Mouse (Mus musculus): Measurements from ENCODE around the gene Fgfr2. TPM values are rescaled to one million over a fixed set of nuclear protein-coding genes. Genes with fewer than 3 reads are reported as not detected.

Gene Fgfr2
- polyA plus RNA-seq, 1 experiment from 2014 or later, result 24.1 TPM

DNA sequence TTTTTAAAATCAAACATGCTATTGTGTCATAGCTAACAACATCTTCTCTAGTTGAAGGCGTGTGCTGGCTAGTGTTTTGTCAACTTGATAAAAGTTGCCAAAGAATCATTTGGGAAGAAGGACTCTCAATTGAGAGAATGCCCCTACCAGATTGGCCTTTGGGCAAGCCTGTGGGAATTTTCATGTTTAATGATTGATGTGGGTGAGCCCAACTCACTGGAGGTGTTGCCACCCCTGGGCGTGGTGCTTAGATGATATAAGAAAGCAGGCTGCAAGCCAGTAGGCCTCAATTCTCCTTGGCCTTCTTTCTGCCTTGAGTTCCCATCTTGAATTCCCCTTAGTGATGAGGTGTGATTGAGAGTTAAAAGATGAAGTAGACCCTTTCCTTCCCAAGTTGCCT, 145.2 kb downstream of the Fgfr2 start:
- WGBS, result 94% methylated on average over 2 of the region's 2 CpGs
- ATAC-seq, result no peak
- H3K9me3 ChIP-seq (ENCODE audit: control insufficient read depth, low read length), result no peaks in the 10 kb centered on the region
- no peak overlapping the region for H3K9ac ChIP-seq (ENCODE audit: low read depth, low read length)
- no peak overlapping the region for H3K4me3 ChIP-seq (ENCODE audit: low read length)
- no peak overlapping the region for H3K27ac ChIP-seq (ENCODE audit: low read depth, low read length)
- peaks cover 6% of the 10 kb centered on the region; the same call in 1 of the 2 replicates for H3K36me3 ChIP-seq (ENCODE audit: control insufficient read depth, insufficient read depth, low read length)
- H3K27me3 ChIP-seq (replicated peaks; ENCODE audit: control insufficient read depth, insufficient read depth, low read length), result no peaks in the 10 kb centered on the region
- H3K4me2 ChIP-seq (ENCODE audit: low read length), result no peak overlapping the region
- H3K4me1 ChIP-seq (ENCODE audit: control insufficient read depth, insufficient read depth, low read depth, low read length), result no peaks in the 10 kb centered on the region

DNA sequence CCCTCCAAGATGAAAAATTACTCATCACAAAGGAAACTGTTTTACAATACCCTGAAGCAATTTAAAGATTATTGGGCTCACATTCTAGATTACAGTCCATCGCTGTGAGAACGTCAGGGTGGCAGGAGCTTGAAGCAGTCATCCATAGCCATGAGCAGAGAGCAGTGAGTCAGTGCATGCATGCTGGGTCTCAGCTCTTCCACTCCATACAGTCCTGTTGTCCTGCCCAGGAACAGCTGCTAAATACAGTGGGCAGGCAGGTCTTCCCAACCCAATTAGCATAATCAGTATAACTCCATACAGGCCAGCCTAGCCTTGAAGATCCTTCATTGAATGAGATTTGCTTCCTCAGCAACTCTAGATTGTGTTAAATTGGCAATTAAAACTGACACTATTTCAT, 147.1 kb downstream of the Fgfr2 start:
- Histone ChIP-seq H3K9ac (ENCODE audit: low read depth, low read length) (no peak overlapping the region), H3K9me3 (ENCODE audit: control insufficient read depth, low read length) (no peaks in the 10 kb centered on the region), H3K4me3 (ENCODE audit: low read length) (no peak overlapping the region), H3K27me3 (replicated peaks; ENCODE audit: control insufficient read depth, insufficient read depth, low read length) (no peaks in the 10 kb centered on the region), H3K4me1 (ENCODE audit: control insufficient read depth, insufficient read depth, low read depth, low read length) (no peaks in the 10 kb centered on the region), H3K27ac (ENCODE audit: low read depth, low read length) (no peak overlapping the region), H3K36me3 (ENCODE audit: control insufficient read depth, insufficient read depth, low read length) (peaks cover 6% of the 10 kb centered on the region; the same call in 1 of the 2 replicates), H3K4me2 (ENCODE audit: low read length) (no peak overlapping the region)
- 68% methylated on average over 2 of the region's 2 CpGs for WGBS
- no peak for ATAC-seq

DNA sequence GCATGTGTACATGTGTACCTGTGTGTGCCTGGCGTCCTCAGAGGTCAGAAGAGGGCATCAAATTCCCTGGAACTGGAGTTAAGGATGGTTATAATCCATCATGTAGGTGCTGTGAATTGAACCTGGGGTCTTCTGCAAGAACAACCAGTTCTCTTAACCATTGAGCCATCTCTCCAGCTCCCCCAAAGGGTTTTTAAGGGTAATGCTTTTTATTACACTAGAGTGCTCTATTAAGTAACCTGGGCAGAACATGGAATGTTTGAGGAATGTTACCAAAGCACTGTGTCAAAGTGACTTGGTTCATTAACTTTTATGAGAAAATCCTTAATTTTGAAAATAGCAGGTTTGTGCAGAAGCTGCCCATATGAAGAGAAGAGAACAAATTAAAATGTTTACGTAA, 151.1 kb downstream of the Fgfr2 start:
- H3K27me3 ChIP-seq (replicated peaks; ENCODE audit: control insufficient read depth, insufficient read depth, low read length), result no peaks in the 10 kb centered on the region
- 96% methylated on average over 2 of the region's 2 CpGs for WGBS
- H3K9me3 ChIP-seq (ENCODE audit: control insufficient read depth, low read length), result no peaks in the 10 kb centered on the region
- H3K27ac ChIP-seq (ENCODE audit: low read depth, low read length), result no peak overlapping the region
- no peaks in the 10 kb centered on the region for H3K4me1 ChIP-seq (ENCODE audit: control insufficient read depth, insufficient read depth, low read depth, low read length)
- peaks cover 6% of the 10 kb centered on the region; the same call in 1 of the 2 replicates for H3K36me3 ChIP-seq (ENCODE audit: control insufficient read depth, insufficient read depth, low read length)
- no peak overlapping the region for H3K4me2 ChIP-seq (ENCODE audit: low read length)
- no peak for ATAC-seq
- H3K9ac ChIP-seq (ENCODE audit: low read depth, low read length), result no peak overlapping the region
- H3K4me3 ChIP-seq (ENCODE audit: low read length), result no peak overlapping the region

DNA sequence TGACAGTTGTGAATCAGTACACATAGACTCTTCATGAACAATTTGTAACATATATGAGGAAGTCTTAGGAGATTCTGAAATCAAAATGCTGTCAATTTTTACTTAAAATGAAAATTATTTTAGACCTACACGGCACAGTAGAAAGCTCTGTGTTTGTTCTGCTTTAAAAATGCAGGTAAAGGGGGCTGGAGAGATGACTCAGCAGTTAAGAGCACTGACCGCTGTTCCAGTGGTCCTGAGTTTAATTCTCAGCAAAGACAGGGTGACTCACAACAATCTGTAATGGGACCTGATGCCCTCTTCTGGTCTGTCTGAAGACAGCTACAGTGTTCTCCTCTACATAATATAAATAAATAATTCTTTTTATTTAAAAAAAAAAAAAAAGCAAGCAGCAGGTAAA, 157.4 kb downstream of the Fgfr2 start:
- 85% methylated on average over 2 of the region's 2 CpGs for WGBS
- no peak overlapping the region for H3K4me2 ChIP-seq (ENCODE audit: low read length)
- H3K9me3 ChIP-seq (ENCODE audit: control insufficient read depth, low read length), result no peaks in the 10 kb centered on the region
- H3K9ac ChIP-seq (ENCODE audit: low read depth, low read length), result no peak overlapping the region
- H3K27ac ChIP-seq (ENCODE audit: low read depth, low read length), result no peak overlapping the region
- no peak overlapping the region for H3K4me3 ChIP-seq (ENCODE audit: low read length)
- H3K36me3 ChIP-seq (ENCODE audit: control insufficient read depth, insufficient read depth, low read length), result no peaks in the 10 kb centered on the region
- H3K27me3 ChIP-seq (replicated peaks; ENCODE audit: control insufficient read depth, insufficient read depth, low read length), result no peaks in the 10 kb centered on the region
- no peak for ATAC-seq
- H3K4me1 ChIP-seq (ENCODE audit: control insufficient read depth, insufficient read depth, low read depth, low read length), result no peaks in the 10 kb centered on the region

DNA sequence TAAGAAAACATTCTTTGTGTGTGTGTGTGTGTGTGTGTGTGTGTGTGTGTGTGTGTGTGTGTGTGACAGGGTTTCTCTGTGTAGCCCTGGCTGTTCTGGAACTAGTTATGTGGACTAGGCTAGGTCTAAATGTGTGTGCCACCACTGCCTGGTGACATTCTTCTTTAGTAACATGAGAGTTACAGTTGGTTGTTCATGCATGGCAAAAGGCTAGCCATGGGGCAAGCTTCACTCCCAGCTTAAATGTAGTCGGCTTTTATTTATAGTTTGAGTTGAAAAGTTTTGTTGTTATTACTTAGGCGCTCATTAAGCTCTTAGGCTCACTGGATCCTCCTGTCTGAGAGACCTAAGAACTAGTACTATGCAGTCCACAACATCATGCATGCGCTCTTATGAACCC, 158.8 kb downstream of the Fgfr2 start:
- no peak for ATAC-seq
- Histone ChIP-seq H3K36me3 (ENCODE audit: control insufficient read depth, insufficient read depth, low read length) (no peaks in the 10 kb centered on the region), H3K4me2 (ENCODE audit: low read length) (no peak overlapping the region), H3K27me3 (replicated peaks; ENCODE audit: control insufficient read depth, insufficient read depth, low read length) (no peaks in the 10 kb centered on the region), H3K27ac (ENCODE audit: low read depth, low read length) (no peak overlapping the region), H3K9ac (ENCODE audit: low read depth, low read length) (no peak overlapping the region), H3K4me3 (ENCODE audit: low read length) (no peak overlapping the region), H3K9me3 (ENCODE audit: control insufficient read depth, low read length) (no peaks in the 10 kb centered on the region), H3K4me1 (ENCODE audit: control insufficient read depth, insufficient read depth, low read depth, low read length) (no peaks in the 10 kb centered on the region)
- 85% methylated on average over 3 of the region's 3 CpGs for WGBS

DNA sequence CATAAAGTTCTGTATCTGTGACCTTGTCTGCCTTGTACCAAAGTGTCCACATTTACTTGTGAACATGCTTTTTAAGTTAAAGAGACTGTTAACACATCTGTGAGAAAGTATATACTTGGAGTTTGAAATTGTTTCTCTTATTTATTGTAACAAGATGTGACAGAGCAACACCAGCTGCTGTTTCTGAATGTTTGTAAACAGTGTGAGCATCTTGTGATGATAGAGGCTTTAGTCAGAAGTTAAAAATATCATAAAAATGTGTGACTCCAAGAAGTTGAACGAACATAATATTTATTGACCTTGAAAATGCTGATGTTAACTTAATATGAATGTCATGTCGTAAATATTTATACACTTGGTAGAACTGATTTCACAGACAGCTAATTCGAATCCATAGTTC, 172.5 kb downstream of the Fgfr2 start:
- ATAC-seq, result no peak
- no peak overlapping the region for H3K4me2 ChIP-seq (ENCODE audit: low read length)
- no peak overlapping the region for H3K9ac ChIP-seq (ENCODE audit: low read depth, low read length)
- H3K4me1 ChIP-seq (ENCODE audit: control insufficient read depth, insufficient read depth, low read depth, low read length), result no peaks in the 10 kb centered on the region
- 93% methylated on average over 3 of the region's 3 CpGs for WGBS
- H3K4me3 ChIP-seq (ENCODE audit: low read length), result no peak overlapping the region
- no peaks in the 10 kb centered on the region for H3K27me3 ChIP-seq (replicated peaks; ENCODE audit: control insufficient read depth, insufficient read depth, low read length)
- no peaks in the 10 kb centered on the region for H3K36me3 ChIP-seq (ENCODE audit: control insufficient read depth, insufficient read depth, low read length)
- no peaks in the 10 kb centered on the region for H3K9me3 ChIP-seq (ENCODE audit: control insufficient read depth, low read length)
- H3K27ac ChIP-seq (ENCODE audit: low read depth, low read length), result no peak overlapping the region

DNA sequence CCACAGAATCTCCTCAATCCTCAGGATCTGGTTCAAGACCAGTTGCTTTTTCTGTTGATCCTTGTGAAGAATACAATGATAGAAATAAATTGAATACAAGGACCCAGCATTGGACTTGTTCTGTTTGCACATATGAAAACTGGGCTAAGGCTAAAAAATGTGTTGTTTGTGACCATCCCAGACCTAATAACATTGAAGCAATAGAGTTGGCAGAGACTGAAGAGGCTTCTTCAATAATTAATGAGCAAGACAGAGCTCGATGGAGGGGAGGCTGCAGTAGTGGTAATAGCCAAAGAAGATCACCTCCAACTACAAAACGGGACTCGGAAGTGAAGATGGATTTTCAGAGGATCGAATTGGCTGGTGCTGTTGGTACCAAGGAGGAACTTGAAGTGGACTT, 173.2 kb downstream of the Fgfr2 start:
- WGBS, result 77% methylated on average over 4 of the region's 4 CpGs
- Histone ChIP-seq H3K36me3 (ENCODE audit: control insufficient read depth, insufficient read depth, low read length) (no peaks in the 10 kb centered on the region), H3K4me1 (ENCODE audit: control insufficient read depth, insufficient read depth, low read depth, low read length) (no peaks in the 10 kb centered on the region), H3K9ac (ENCODE audit: low read depth, low read length) (no peak overlapping the region), H3K4me3 (ENCODE audit: low read length) (no peak overlapping the region), H3K4me2 (ENCODE audit: low read length) (no peak overlapping the region), H3K27ac (ENCODE audit: low read depth, low read length) (no peak overlapping the region), H3K9me3 (ENCODE audit: control insufficient read depth, low read length) (no peaks in the 10 kb centered on the region), H3K27me3 (replicated peaks; ENCODE audit: control insufficient read depth, insufficient read depth, low read length) (no peaks in the 10 kb centered on the region)
- ATAC-seq, result no peak

DNA sequence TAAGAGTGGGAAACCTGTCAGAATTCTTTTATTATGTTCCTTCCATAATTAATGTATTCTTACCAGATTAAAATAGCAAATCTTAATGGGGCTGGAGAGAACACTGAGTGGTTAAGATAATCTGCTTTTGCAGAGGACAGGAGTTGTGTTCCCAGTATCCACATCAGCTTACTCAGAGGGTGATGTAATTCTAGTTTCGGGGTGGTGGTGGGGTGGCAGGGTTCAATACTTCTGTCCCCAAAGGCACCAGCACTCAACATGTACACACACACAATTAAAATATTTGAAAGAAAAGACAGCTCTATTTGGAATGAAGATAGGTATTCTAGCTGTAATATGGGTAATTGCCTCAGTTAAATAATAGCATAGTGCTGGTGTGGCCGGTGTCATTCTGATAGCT, 182.6 kb downstream of the Fgfr2 start:
- H3K4me2 ChIP-seq (ENCODE audit: low read length), result no peak overlapping the region
- H3K36me3 ChIP-seq (ENCODE audit: control insufficient read depth, insufficient read depth, low read length), result no peaks in the 10 kb centered on the region
- no peak overlapping the region for H3K27ac ChIP-seq (ENCODE audit: low read depth, low read length)
- no peak overlapping the region for H3K4me3 ChIP-seq (ENCODE audit: low read length)
- no peak overlapping the region for H3K9ac ChIP-seq (ENCODE audit: low read depth, low read length)
- no peaks in the 10 kb centered on the region for H3K27me3 ChIP-seq (replicated peaks; ENCODE audit: control insufficient read depth, insufficient read depth, low read length)
- ATAC-seq, result no peak
- H3K4me1 ChIP-seq (ENCODE audit: control insufficient read depth, insufficient read depth, low read depth, low read length), result no peaks in the 10 kb centered on the region
- H3K9me3 ChIP-seq (ENCODE audit: control insufficient read depth, low read length), result no peaks in the 10 kb centered on the region
- 86% methylated on average over 2 of the region's 2 CpGs for WGBS

DNA sequence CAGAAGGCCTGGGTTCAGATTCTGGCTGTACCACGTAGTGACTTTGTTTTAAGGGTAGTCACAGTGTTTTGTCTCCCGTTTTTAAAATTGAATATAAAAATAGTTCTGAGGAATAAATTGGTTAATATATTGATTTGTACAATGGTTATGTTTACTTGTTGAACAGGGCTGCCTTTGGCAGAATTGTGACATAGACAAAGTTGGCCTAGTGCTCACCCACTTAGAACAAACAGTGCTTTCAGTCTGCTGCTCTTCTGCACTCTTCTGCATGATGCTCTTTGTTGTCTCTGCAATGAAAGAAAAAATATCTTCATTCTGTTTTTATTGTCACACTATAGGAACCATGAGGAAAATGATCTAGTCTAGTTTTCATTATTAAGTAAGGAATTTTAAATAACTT, 184.0 kb downstream of the Fgfr2 start:
- no peak for ATAC-seq
- Histone ChIP-seq H3K27ac (ENCODE audit: low read depth, low read length) (no peak overlapping the region), H3K9ac (ENCODE audit: low read depth, low read length) (no peak overlapping the region), H3K27me3 (replicated peaks; ENCODE audit: control insufficient read depth, insufficient read depth, low read length) (no peaks in the 10 kb centered on the region), H3K36me3 (ENCODE audit: control insufficient read depth, insufficient read depth, low read length) (no peaks in the 10 kb centered on the region), H3K4me2 (ENCODE audit: low read length) (no peak overlapping the region), H3K4me3 (ENCODE audit: low read length) (no peak overlapping the region), H3K4me1 (ENCODE audit: control insufficient read depth, insufficient read depth, low read depth, low read length) (no peaks in the 10 kb centered on the region), H3K9me3 (ENCODE audit: control insufficient read depth, low read length) (no peaks in the 10 kb centered on the region)
- WGBS, result 93% methylated on average over 2 of the region's 2 CpGs

DNA sequence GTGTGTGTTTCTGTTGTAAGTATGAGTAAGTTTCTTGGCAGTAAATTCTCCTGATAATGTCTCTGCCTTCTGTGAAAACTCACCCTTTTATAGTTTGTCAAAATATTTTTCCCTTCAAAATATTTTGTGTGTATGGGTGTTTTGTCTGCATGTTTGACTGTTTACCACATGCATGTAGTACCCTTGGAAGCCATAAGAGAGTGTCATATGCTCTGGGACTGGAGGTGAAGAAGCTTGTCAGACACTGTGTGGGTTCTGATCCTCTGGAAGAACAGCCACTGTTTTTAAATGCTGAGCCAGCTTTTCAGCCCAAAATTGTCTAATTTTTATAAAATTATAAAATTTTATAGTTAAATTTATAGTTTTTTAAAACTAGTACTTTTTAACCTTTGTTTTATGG, 188.4 kb downstream of the Fgfr2 start:
- peaks cover 14% of the 10 kb centered on the region for H3K4me1 ChIP-seq (ENCODE audit: control insufficient read depth, insufficient read depth, low read depth, low read length)
- H3K27ac ChIP-seq (ENCODE audit: low read depth, low read length), result no peak overlapping the region
- no peaks in the 10 kb centered on the region for H3K9me3 ChIP-seq (ENCODE audit: control insufficient read depth, low read length)
- no peak overlapping the region for H3K4me2 ChIP-seq (ENCODE audit: low read length)
- no peaks in the 10 kb centered on the region for H3K27me3 ChIP-seq (replicated peaks; ENCODE audit: control insufficient read depth, insufficient read depth, low read length)
- no peak overlapping the region for H3K9ac ChIP-seq (ENCODE audit: low read depth, low read length)
- no peak for ATAC-seq
- H3K4me3 ChIP-seq (ENCODE audit: low read length), result no peak overlapping the region
- no peaks in the 10 kb centered on the region for H3K36me3 ChIP-seq (ENCODE audit: control insufficient read depth, insufficient read depth, low read length)
